Mouse (Mus musculus) bone marrow macrophage, adult 2 months (primary cell): ENCODE results near the gene Umps. TPM values are rescaled to one million over a fixed set of nuclear protein-coding genes. Genes with fewer than 3 reads are reported as not detected.
A peak's percentile ranks its signal among the peaks of the same experiment; 100 is the strongest.

Source experiments
- H3K27ac ChIP-seq: 2 replicates; pipeline ENCODE4 v1.5.1; 2012; ENCODE audit warnings: low read depth, low read length; ENCODE audit not compliant: insufficient read depth
- H3K4me1 ChIP-seq: 2 replicates; pipeline ENCODE4 v1.6.1; 2012; ENCODE audit warnings: low read length; ENCODE audit not compliant: control insufficient read depth, insufficient read depth
- H3K4me3 ChIP-seq: 2 replicates; pipeline ENCODE4 v1.5.1; 2012; ENCODE audit warnings: mild to moderate bottlenecking, low read length, moderate library complexity; ENCODE audit not compliant: insufficient read depth
- CTCF ChIP-seq: IDR thresholded peaks from 2 replicates; pipeline ENCODE4 v1.5.1; 2012; ENCODE audit warnings: low read depth, mild to moderate bottlenecking, low read length, moderate library complexity
- POLR2A ChIP-seq: IDR thresholded peaks from 2 replicates; pipeline ENCODE4 v1.6.1; 2012; ENCODE audit warnings: mild to moderate bottlenecking, low read depth, low read length, borderline replicate concordance
- polyA plus RNA-seq: library from polyadenylated mRNA; stranded (reverse); fragments of >200 nt; gene quantifications from 2 replicates; pipeline ENCODE4 v1.2.4, GENCODE M21; 2012; ENCODE audit not compliant: missing spikeins, insufficient read depth, insufficient read length

The Umps gene
- polyA plus RNA-seq, 1 experiment, result 11.6 TPM

DNA sequence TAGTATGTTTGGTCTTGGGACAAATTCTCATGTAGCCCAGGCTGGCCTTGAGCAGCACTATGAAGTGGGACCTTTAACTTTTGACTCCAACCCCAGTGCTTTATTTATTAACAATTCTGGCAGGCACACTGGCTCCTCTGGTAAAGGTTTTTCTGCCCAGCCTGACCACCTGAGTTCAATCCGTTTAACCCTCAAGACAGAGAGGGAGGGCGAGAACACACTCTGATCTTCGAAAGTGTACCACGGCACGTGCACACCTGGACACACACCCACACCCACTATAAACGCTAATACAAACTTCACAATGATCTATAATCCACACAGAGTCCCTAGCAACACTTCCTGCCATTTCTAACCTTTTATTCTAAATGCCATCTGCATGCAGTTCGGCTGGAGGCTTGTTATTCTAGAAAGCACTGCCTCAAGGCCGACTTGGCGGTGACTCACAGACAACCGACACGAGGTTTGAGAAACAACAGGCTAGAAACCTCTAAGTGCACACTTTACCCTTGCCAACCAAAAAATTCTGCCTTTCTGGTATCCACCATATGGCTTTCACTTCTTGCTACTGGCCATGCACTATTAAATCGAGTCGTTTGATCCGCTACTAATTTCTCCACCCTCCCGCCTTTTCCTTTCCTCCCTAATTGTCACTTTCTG is 830 bp downstream of the Umps start:
- TF ChIP-seq POLR2A (no peak), CTCF (no peak)
- no peak overlapping the region for H3K27ac ChIP-seq
- H3K4me3 ChIP-seq, result peak overlapping the region; percentile 97
- H3K4me1 ChIP-seq, result peaks cover 5% of the 10 kb centered on the region

DNA sequence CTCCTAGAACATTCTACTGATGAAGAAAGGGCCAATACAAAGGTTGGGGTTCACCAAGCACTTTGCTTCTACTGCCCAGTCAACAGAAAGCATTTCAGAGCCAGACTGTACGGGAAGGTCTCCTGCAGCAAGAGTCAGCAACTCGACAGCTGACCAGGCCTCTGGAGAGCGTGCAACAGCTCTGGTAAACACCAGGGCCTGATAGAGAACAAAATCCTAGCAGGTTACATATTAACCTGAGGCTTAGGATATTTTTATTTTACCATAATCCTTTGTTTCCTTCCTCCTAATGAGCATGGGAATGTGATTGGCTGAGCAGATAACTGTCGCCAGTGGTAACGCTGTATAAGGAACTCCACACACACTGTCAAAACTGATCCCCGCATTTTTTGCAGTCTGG is 3.3 kb downstream of the Umps start:
- Histone ChIP-seq H3K4me3 (no peak overlapping the region), H3K4me1 (peaks cover 5% of the 10 kb centered on the region), H3K27ac (no peak overlapping the region)
- TF ChIP-seq POLR2A, result no peak
- TF ChIP-seq CTCF, result no peak

DNA sequence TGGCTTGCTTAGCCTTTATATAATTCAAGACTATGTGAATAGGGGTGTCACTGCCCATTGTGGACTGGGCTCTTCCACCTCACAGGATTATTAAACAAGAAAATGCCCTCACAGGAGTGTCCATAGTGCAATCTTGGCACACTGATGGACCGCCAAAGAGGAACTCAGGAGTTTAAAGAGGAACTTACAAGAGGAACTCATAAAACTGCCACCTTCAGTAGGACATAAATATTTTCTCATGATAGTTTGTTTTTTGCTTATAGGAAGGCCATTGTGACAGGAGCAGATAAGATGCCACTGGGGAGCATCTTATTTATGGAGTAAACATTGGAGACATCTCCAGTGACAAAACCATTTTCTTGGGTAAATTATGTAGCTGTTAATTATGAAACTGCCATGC is 12.0 kb downstream of the Umps start:
- H3K4me1 ChIP-seq, result peaks cover 27% of the 10 kb centered on the region
- H3K4me3 ChIP-seq, result no peak overlapping the region
- H3K27ac ChIP-seq, result peak overlapping the region; percentile 37; the same call in 1 of the 2 replicates
- TF ChIP-seq CTCF (no peak), POLR2A (no peak)

DNA sequence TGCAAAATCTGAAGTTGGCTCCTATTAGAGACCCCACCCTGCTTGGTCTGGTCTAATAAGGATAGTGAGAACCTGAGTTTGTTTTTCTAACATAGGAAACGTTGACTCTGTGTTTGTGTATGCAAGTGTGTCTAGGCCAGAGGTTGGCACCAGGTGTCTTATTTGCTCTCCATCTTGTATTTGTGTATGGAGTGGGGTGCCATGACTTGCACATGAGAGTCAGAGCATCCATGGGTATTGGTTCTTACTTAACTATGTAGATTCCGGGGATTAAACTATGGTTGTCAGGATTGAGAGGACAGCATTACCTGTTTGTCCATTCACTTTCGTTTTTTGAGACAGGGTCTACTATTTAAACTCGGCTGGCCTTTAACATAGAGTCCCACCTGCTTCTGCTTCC is 13.8 kb downstream of the Umps start:
- H3K27ac ChIP-seq, result no peak overlapping the region
- H3K4me1 ChIP-seq, result peaks cover 27% of the 10 kb centered on the region
- no peak overlapping the region for H3K4me3 ChIP-seq
- TF ChIP-seq POLR2A (no peak), CTCF (no peak)

DNA sequence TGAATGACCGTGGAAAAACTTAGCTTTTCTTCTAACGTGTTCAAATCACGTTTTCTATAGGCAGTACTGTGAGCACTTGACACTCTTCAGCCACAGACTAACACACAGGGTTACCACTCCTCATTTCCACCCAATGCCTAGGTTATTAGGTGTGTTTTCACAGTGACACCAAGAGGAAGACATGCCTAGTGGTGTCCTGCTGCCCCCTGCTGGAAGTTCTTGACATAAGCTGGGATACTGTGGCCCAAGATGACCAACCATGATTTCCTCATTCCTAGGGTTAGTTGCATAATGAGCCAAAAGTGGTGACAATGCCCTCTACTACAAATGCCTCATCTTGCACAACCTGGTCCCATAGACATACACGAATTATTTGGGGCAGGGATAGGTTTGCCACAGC is 16.0 kb downstream of the Umps start:
- Histone ChIP-seq H3K4me3 (no peak overlapping the region), H3K4me1 (peaks cover 23% of the 10 kb centered on the region), H3K27ac (no peak overlapping the region)
- TF ChIP-seq CTCF, result peak; percentile 37; the same call in 1 of the 2 replicates
- TF ChIP-seq POLR2A, result no peak

DNA sequence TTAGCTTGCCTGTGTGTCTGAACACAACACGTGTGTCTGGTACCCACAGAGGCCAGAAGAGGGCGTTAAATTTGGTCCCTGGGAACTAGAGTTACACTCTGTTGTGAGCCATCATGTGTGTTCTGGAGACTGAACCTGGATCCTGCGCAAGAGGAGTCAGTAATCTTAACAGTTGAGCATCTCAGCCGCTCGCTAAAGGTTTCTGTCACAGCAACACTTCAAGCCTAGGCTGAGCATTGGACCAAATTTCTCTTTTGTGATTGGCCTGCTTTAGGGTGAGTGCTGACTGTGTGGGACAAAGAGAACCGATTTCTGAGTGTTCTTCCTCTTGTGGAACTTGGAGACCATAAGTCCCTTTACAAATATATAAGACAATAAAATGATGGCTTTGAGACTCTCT is 16.5 kb downstream of the Umps start:
- TF ChIP-seq POLR2A, result no peak
- no peak for TF ChIP-seq CTCF
- Histone ChIP-seq H3K4me1 (peaks cover 18% of the 10 kb centered on the region), H3K4me3 (no peak overlapping the region), H3K27ac (no peak overlapping the region; the same call in 1 of the 2 replicates)

DNA sequence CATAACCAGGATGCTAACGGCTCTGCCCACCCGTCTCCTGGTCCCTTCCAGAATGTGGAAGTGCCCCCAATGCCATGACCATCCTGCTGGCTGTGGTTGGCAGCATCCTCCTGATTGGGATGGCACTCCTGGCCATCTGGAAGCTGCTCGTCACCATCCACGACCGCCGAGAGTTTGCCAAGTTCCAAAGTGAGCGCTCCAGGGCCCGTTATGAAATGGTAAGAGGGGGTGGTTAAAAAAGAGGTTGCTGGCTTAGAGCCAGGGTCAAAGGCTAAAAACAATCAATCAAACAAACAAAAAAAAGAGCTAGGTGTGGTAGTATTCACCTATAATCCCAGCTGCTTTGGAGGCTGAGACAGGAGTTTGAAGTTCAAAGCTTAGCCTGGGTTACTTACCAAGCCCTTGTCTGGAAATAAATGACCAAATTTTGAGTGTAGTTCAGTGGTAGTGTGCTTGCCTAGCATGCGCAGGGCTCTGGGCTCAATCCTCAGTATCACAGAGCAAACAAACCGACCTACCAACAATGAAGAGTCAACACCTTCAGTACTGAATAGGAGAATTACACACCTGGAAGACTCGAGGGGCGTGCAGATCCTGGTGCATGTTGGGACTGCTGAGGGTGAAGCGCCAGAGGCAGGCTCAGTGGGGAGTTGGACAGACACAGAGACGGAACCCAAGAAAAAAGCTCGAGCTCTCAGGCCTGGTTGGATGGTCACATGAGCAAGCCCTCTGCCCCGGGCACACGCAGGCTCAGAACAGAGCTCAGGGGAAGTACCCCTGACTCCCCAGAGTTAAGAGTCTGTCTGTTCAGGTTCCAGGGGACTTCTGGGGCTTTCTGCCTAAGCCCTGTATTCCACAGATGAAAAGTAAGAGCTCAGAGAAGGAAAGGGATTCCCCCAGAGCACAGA is 18.9 kb downstream of the Umps start:
- TF ChIP-seq POLR2A (no peak), CTCF (no peak)
- Histone ChIP-seq H3K4me3 (no peak overlapping the region), H3K4me1 (peaks cover 12% of the 10 kb centered on the region), H3K27ac (no peak overlapping the region)

DNA sequence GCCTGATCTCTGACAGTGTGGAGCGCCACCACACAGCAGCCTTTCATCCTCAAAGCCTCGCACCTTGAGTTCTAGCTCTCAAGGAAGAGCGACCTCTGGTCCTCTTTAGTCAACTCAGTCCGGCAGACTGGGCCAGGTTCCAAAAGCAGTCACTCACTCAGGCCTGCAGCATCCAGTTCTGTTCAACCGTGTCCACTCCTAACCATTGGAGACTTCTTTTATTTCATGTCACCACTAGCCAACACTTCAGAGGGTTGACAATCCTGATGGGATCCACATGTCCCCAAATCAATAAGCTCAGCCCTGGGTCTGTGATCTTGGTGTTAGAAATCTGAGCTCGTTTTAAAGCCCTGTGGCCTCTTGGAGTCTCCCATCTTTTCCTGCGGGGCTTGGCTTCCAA is 20.8 kb downstream of the Umps start:
- no peak overlapping the region for H3K4me3 ChIP-seq
- no peak for TF ChIP-seq CTCF
- no peak for TF ChIP-seq POLR2A
- peaks cover 3% of the 10 kb centered on the region for H3K4me1 ChIP-seq
- H3K27ac ChIP-seq, result no peak overlapping the region

DNA sequence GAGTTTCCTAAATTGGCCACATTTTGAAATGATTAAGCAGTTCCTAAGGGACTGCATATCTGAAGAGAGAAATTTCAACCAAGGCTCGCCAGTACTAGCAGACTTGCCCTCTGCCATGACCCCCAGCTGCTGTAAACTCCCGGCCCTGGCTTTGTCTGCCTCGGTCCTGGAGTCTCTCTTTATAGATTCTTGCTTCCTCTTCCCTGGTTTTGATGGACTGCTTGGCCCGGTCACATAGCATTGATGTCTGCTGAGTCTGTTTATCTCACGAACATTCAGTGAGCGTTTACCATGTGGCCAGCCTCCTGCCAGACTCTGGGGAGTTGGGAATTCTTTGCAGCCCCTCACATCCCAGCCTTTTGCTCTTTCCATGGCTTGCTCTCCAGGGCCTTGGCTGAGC is 22.1 kb downstream of the Umps start:
- Histone ChIP-seq H3K4me1 (no peaks in the 10 kb centered on the region; the same call in 1 of the 2 replicates), H3K4me3 (no peak overlapping the region), H3K27ac (no peak overlapping the region)
- no peak for TF ChIP-seq POLR2A
- TF ChIP-seq CTCF, result no peak

DNA sequence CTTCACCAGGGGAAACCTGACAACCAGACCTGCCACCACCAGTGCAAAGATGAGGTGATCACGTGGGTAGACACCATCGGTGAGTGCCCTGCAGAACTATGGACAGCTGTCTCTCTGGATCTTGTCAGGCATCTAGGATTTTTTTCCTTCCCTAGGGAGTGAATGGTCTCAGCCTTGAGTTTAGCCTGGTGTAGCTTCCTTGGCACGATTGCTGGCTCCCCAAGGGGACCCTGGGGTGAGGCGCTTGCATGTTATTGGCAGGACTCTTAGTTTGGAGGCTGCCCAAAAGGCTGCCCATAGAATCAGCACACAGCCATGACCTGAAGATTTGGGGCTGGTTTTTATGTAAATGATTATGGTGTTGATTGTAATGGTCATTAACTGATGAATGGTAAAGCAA is 22.7 kb downstream of the Umps start:
- TF ChIP-seq CTCF (no peak), POLR2A (no peak)

More for the DNA sequence above, 22.7 kb downstream of the Umps start:
- Histone ChIP-seq H3K4me3 (no peak overlapping the region), H3K27ac (no peak overlapping the region), H3K4me1 (peaks cover 5% of the 10 kb centered on the region)
